Mouse (Mus musculus): ENCODE measurements around the gene Prkg2.

Prkg2 gene

GRCm38 (mm10) chr5:98897946-98898345 is 139.2 kb downstream of the Prkg2 start:
- no peak for DNase-seq (ENCODE audit: low spot score)

GRCm38 (mm10) chr5:98894281-98894680 is 142.9 kb downstream of the Prkg2 start:
- DNase-seq (ENCODE audit: low spot score) = no peak

- no peak for DNase-seq (ENCODE audit: low spot score)
Observed at GRCm38 (mm10) chr5:98890544-98891050, 146.6 kb downstream of the Prkg2 start.

GRCm38 (mm10) chr5:98882096-98882495 is 155.1 kb downstream of the Prkg2 start:
- no peak for DNase-seq (ENCODE audit: low spot score)

All from retina, embryonic 14.5 days (tissue).